Mouse (Mus musculus): Measurements from ENCODE around the gene Plod1. TPM values are rescaled to one million over a fixed set of nuclear protein-coding genes. Genes with fewer than 3 reads are reported as not detected.

Gene Plod1
- polyA plus RNA-seq (2015; fragmentation: Nextera tagmentation; extraction: Ambion mirVana), result 39.0 and 42.7 TPM in 2 replicates

DNA sequence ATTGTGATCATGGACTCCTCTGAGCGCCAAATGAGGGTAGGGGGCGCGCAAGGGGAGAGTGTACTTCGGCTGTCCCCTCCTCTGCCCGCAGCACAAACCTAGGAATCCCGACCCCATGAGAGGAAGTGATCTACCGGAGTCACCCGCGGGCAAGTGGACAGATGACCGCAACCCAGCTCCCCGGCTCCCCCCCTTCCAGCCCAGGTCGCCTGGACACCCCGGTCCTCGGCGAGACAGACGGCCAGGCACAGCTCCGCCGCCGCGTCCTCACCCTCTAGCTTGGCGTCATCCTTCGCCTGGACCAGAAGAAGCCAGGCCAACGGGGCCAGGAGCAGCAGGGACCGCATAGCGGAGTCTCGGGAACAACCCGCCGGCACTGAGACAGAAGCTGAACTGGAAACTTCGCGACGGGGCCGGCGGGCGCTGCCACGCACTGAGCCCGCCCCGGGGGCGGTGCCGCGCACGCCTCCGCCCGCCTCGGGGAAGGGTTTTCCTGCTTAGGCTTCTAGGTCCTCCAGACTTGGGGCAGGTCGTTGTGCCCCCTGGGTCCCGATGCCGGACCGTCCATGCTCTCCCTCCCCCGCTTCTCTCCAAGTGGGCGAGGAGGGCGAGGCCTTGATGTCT, at the start of gene Plod1:
Plod1 (minus strand) TSS at position 437 of the 624 bp plus-strand sequence.
- peak; percentile 72 for ATAC-seq
- under 1% methylated on average over 50 of the region's 51 CpGs for WGBS
- Histone ChIP-seq H3K27ac (ENCODE audit: low read length) (peak within 1 kb of the TSS; percentile 83), H3K4me3 (ENCODE audit: low read length) (peak within 1 kb of the TSS; percentile 80), H3K4me2 (ENCODE audit: low read depth, low read length) (peak within 1 kb of the TSS; percentile 90), H3K9me3 (ENCODE audit: control insufficient read depth, low read length) (no peaks in the 10 kb centered on the region), H3K27me3 (replicated peaks; ENCODE audit: control insufficient read depth, insufficient read depth, low read length) (no peaks in the 10 kb centered on the region), H3K9ac (ENCODE audit: low read depth, low read length) (peak within 1 kb of the TSS; percentile 86), H3K4me1 (ENCODE audit: control insufficient read depth, insufficient read depth, low read length) (peaks cover 19% of the 10 kb centered on the region), H3K36me3 (ENCODE audit: control insufficient read depth, insufficient read depth, low read length) (no peaks in the 10 kb centered on the region)

DNA sequence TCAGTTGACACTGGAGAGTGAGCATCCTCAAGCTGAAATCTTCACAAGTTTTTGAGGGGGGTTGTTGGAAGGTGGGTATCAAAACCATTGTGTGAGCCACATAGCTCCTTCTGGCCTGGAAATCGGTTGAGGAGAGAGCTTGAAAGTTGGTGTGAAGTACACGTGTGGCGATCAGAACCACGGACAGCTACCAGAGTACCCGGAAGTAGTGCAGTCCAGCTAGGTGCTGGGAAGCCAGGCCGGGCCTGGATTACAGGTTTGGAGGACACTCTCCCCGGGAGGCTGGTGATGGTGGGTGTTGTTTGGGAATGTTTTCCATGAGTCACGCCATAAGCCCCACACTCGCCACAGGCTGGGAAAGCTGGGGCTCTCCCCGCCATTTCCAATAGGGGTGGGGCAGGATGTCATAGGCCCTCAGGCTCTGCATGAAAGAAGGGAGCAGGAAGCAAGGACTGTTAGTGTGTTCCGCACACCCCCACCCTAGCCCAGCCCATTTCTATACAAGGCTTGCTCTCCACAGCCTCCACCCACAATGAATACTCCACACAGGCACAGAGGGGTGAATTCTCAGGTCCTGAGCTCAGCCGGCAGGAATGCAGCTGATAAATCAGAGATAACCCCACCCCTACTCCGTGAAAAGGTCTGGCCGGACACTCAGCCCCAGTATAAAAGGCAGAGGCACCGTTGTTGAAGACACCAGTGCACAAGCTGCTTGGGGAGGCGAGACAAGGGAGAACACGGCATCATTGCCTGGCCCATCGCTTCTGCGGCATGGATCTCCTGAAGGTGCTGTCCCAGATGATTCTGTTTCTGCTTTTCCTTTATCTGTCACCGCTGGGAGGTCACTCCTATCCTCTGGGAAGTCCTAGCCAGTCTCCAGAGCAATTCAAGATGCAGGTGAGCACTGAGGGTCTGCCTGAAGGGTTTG, 48.9 kb upstream of the Plod1 start, which contains the start of gene Nppb:
Nppb (plus strand) TSS at position 584 of the 928 bp plus-strand sequence.
- no peak within 1 kb of the TSS for H3K4me3 ChIP-seq (ENCODE audit: low read length)

DNA sequence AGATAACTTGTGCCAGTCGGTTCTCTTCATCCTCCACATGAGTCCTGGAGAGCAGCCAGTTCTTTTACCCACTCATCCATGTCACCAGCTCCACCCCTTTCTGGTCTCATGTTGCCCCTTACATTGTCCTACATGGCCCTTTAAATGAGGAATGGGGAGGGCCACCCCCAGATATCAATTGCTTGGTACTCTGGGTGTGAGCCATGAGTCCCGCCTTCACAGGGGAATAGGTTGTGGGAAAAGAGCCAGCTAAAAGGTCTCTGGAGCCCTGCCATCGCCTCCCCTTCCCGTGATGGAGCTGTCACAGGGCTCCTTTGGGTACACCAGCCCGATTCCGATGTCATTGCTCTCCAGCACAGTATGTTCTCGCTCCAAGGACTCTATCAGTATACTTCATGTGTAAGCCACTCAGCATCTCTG, 42.9 kb upstream of the Plod1 start:
- no peak overlapping the region for H3K4me3 ChIP-seq (ENCODE audit: low read length)
- ATAC-seq, result no peak

More for the DNA sequence above, 48.9 kb upstream of the Plod1 start, which contains the start of gene Nppb:
- H3K4me2 ChIP-seq (ENCODE audit: low read depth, low read length), result no peak within 1 kb of the TSS
- WGBS, result 26% methylated on average over 20 of the region's 20 CpGs
- no peaks in the 10 kb centered on the region for H3K27me3 ChIP-seq (replicated peaks; ENCODE audit: control insufficient read depth, insufficient read depth, low read length)
- no peaks in the 10 kb centered on the region for H3K4me1 ChIP-seq (ENCODE audit: control insufficient read depth, insufficient read depth, low read length)
- ATAC-seq, result peak; percentile 56
- no peak within 1 kb of the TSS for H3K9ac ChIP-seq (ENCODE audit: low read depth, low read length)
- H3K27ac ChIP-seq (ENCODE audit: low read length), result no peak within 1 kb of the TSS
- H3K36me3 ChIP-seq (ENCODE audit: control insufficient read depth, insufficient read depth, low read length), result no peaks in the 10 kb centered on the region
- H3K9me3 ChIP-seq (ENCODE audit: control insufficient read depth, low read length), result no peaks in the 10 kb centered on the region

DNA sequence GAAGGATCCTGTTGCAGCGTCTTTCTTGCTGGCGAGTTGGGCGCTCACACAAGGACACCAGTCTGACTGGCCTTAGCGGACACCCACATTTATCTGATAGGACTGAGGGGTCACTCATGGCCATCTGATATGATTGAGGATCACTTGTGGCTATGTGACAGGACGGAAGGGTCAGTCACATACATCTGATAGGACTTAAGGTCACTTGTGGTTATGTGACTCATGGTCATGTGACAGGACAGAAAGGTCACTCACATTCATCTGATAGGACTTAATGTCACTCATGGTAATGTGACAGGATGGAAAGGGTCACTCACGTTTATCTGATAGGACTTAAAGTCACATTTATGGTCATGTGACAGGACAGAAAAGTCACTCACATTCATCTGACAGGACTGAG, 41.8 kb upstream of the Plod1 start:
- ATAC-seq, result no peak
- H3K9me3 ChIP-seq (ENCODE audit: control insufficient read depth, low read length), result no peaks in the 10 kb centered on the region
- no peak overlapping the region for H3K4me3 ChIP-seq (ENCODE audit: low read length)
- H3K27me3 ChIP-seq (replicated peaks; ENCODE audit: control insufficient read depth, insufficient read depth, low read length), result no peaks in the 10 kb centered on the region
- no peak overlapping the region for H3K27ac ChIP-seq (ENCODE audit: low read length)
- WGBS, result 90% methylated on average over 6 of the region's 6 CpGs
- H3K36me3 ChIP-seq (ENCODE audit: control insufficient read depth, insufficient read depth, low read length), result no peaks in the 10 kb centered on the region
- H3K9ac ChIP-seq (ENCODE audit: low read depth, low read length), result no peak overlapping the region
- no peak overlapping the region for H3K4me2 ChIP-seq (ENCODE audit: low read depth, low read length)
- H3K4me1 ChIP-seq (ENCODE audit: control insufficient read depth, insufficient read depth, low read length), result no peaks in the 10 kb centered on the region

More for the DNA sequence above, 42.9 kb upstream of the Plod1 start:
- no peaks in the 10 kb centered on the region for H3K27me3 ChIP-seq (replicated peaks; ENCODE audit: control insufficient read depth, insufficient read depth, low read length)
- H3K36me3 ChIP-seq (ENCODE audit: control insufficient read depth, insufficient read depth, low read length), result no peaks in the 10 kb centered on the region
- H3K4me2 ChIP-seq (ENCODE audit: low read depth, low read length), result no peak overlapping the region
- no peak overlapping the region for H3K27ac ChIP-seq (ENCODE audit: low read length)
- WGBS, result 85% methylated on average over 7 of the region's 7 CpGs
- no peak overlapping the region for H3K9ac ChIP-seq (ENCODE audit: low read depth, low read length)
- H3K4me1 ChIP-seq (ENCODE audit: control insufficient read depth, insufficient read depth, low read length), result no peaks in the 10 kb centered on the region
- no peaks in the 10 kb centered on the region for H3K9me3 ChIP-seq (ENCODE audit: control insufficient read depth, low read length)

DNA sequence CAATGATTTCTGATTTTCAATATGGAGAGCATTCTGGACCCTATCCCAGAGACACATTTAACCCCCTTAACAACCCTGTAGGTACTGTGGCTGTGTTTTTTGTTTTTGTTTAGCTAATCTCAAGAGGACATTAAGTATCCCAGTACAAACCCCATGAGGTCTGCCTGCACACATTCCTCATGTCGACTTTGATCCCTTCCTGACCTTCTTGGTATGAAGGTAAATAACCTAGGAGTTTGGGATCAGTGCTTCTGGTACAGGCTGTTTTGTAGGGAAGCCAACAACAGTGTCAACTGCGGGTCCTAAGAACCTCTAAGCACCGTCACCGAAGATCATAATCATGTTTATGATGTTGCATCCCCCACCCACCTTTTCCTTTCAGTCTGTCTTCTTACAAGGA, 41.2 kb upstream of the Plod1 start:
- no peaks in the 10 kb centered on the region for H3K4me1 ChIP-seq (ENCODE audit: control insufficient read depth, insufficient read depth, low read length)
- no peak overlapping the region for H3K4me2 ChIP-seq (ENCODE audit: low read depth, low read length)
- no peak overlapping the region for H3K27ac ChIP-seq (ENCODE audit: low read length)
- no peak overlapping the region for H3K9ac ChIP-seq (ENCODE audit: low read depth, low read length)
- WGBS, result 78% methylated on average over 4 of the region's 4 CpGs
- no peak for ATAC-seq
- no peak overlapping the region for H3K4me3 ChIP-seq (ENCODE audit: low read length)
- no peaks in the 10 kb centered on the region for H3K27me3 ChIP-seq (replicated peaks; ENCODE audit: control insufficient read depth, insufficient read depth, low read length)
- H3K9me3 ChIP-seq (ENCODE audit: control insufficient read depth, low read length), result no peaks in the 10 kb centered on the region
- H3K36me3 ChIP-seq (ENCODE audit: control insufficient read depth, insufficient read depth, low read length), result no peaks in the 10 kb centered on the region

DNA sequence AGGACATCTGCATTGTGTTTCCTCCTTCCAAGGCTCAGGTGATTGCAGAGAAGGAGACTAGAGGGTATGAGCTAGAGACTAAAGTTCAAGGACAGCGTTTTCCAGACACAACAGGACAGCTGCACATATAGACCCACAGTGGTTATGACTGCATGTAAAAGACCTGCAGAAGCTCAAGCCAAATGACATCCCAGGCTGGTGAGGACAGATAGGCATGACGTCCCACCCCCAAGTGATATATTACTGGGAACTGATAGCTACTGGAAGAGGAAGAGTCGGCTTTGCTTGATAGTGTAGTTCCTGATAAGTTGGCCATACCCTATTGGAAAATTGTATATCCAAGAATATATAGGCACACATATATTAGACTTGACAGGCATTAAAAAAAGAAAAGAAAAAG, 39.7 kb upstream of the Plod1 start:
- Histone ChIP-seq H3K27ac (ENCODE audit: low read length) (no peak overlapping the region), H3K36me3 (ENCODE audit: control insufficient read depth, insufficient read depth, low read length) (no peaks in the 10 kb centered on the region), H3K9ac (ENCODE audit: low read depth, low read length) (no peak overlapping the region), H3K4me2 (ENCODE audit: low read depth, low read length) (no peak overlapping the region), H3K4me1 (ENCODE audit: control insufficient read depth, insufficient read depth, low read length) (no peaks in the 10 kb centered on the region), H3K4me3 (ENCODE audit: low read length) (no peak overlapping the region), H3K27me3 (replicated peaks; ENCODE audit: control insufficient read depth, insufficient read depth, low read length) (no peaks in the 10 kb centered on the region), H3K9me3 (ENCODE audit: control insufficient read depth, low read length) (no peaks in the 10 kb centered on the region)
- 66% methylated on average over 3 of the region's 3 CpGs for WGBS
- no peak for ATAC-seq

DNA sequence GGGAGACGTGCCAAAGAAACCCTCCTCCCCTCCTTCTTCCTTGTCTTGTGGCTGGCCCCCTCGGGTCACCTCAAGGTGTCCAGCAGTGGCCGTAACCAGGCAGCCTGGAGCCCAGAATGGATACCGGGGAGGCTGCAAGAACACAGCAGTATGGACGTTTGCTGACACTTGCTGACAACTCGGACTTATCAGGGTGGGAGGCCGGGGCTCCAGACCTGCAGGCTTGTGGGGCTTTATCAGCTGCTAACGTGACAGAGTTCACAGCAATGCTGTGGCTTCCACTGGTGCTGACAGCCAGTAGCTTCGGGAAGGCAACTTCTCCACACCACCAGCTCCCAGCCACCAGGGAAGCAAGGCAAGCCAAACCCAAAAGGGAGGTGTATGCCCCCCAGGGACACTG, 32.8 kb upstream of the Plod1 start:
- no peaks in the 10 kb centered on the region for H3K27me3 ChIP-seq (replicated peaks; ENCODE audit: control insufficient read depth, insufficient read depth, low read length)
- no peaks in the 10 kb centered on the region for H3K36me3 ChIP-seq (ENCODE audit: control insufficient read depth, insufficient read depth, low read length)
- no peaks in the 10 kb centered on the region for H3K4me1 ChIP-seq (ENCODE audit: control insufficient read depth, insufficient read depth, low read length)
- WGBS, result 41% methylated on average over 9 of the region's 9 CpGs
- no peak overlapping the region for H3K9ac ChIP-seq (ENCODE audit: low read depth, low read length)
- ATAC-seq, result no peak
- H3K4me3 ChIP-seq (ENCODE audit: low read length), result no peak overlapping the region
- H3K9me3 ChIP-seq (ENCODE audit: control insufficient read depth, low read length), result no peaks in the 10 kb centered on the region
- H3K4me2 ChIP-seq (ENCODE audit: low read depth, low read length), result no peak overlapping the region
- H3K27ac ChIP-seq (ENCODE audit: low read length), result no peak overlapping the region

DNA sequence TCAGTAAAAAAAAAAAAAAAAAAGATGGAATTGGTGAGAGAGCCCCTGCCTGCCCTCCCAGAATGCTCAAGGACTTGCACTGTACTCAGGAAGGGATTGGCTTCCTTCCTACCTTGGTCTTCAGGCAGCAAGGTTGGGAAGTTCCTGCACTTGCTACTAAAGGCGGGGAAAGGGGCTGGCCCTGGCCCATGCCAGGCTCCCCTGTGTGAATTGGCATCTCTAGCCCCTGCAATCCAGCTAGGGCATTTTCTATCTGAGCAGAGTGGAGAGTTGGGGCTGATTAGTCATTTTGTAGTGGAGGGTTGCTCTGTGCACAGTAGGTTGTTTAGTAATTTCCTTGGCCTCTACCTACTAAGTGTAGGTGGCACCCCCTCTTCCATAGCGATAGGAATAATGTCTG, 32.2 kb upstream of the Plod1 start:
- Histone ChIP-seq H3K9me3 (ENCODE audit: control insufficient read depth, low read length) (no peaks in the 10 kb centered on the region), H3K4me3 (ENCODE audit: low read length) (no peak overlapping the region), H3K27me3 (replicated peaks; ENCODE audit: control insufficient read depth, insufficient read depth, low read length) (no peaks in the 10 kb centered on the region), H3K4me2 (ENCODE audit: low read depth, low read length) (no peak overlapping the region), H3K36me3 (ENCODE audit: control insufficient read depth, insufficient read depth, low read length) (no peaks in the 10 kb centered on the region), H3K27ac (ENCODE audit: low read length) (no peak overlapping the region), H3K4me1 (ENCODE audit: control insufficient read depth, insufficient read depth, low read length) (no peaks in the 10 kb centered on the region), H3K9ac (ENCODE audit: low read depth, low read length) (no peak overlapping the region)
- 78% methylated on average over 2 of the region's 2 CpGs for whole genome bisulfite sequencing
- no peak for ATAC-seq

DNA sequence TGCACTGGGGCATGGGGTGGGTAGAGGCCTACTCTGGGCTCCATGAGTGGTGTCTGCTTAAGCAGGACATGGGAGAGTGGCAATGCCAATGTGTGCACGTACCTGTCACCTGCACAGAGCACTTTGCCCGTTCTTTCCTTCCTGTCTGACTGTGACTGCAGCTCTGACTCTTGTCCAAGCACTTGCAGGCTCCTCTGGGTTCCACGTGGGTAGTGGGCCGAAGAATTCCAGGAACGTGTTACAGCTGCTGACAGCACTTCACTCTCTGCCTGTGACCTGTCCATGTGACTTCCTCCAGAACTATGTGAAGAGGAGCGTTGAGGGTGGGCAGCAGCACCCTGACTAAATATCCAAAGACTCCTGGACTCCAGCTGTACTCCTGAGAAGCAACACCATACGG, 29.1 kb upstream of the Plod1 start:
- H3K4me2 ChIP-seq (ENCODE audit: low read depth, low read length), result no peak overlapping the region
- 69% methylated on average over 7 of the region's 7 CpGs for WGBS
- no peaks in the 10 kb centered on the region for H3K4me1 ChIP-seq (ENCODE audit: control insufficient read depth, insufficient read depth, low read length)
- H3K27ac ChIP-seq (ENCODE audit: low read length), result no peak overlapping the region
- H3K9me3 ChIP-seq (ENCODE audit: control insufficient read depth, low read length), result no peaks in the 10 kb centered on the region
- no peak for ATAC-seq
- H3K9ac ChIP-seq (ENCODE audit: low read depth, low read length), result no peak overlapping the region
- H3K27me3 ChIP-seq (replicated peaks; ENCODE audit: control insufficient read depth, insufficient read depth, low read length), result no peaks in the 10 kb centered on the region
- H3K36me3 ChIP-seq (ENCODE audit: control insufficient read depth, insufficient read depth, low read length), result no peaks in the 10 kb centered on the region
- no peak overlapping the region for H3K4me3 ChIP-seq (ENCODE audit: low read length)
